Mouse (Mus musculus): Measurements from ENCODE around the gene Pdzd2. TPM values are rescaled to one million over a fixed set of nuclear protein-coding genes. Genes with fewer than 3 reads are reported as not detected.

Pdzd2 gene
- polyA plus RNA-seq, 1 experiment: 9.3 TPM

DNA sequence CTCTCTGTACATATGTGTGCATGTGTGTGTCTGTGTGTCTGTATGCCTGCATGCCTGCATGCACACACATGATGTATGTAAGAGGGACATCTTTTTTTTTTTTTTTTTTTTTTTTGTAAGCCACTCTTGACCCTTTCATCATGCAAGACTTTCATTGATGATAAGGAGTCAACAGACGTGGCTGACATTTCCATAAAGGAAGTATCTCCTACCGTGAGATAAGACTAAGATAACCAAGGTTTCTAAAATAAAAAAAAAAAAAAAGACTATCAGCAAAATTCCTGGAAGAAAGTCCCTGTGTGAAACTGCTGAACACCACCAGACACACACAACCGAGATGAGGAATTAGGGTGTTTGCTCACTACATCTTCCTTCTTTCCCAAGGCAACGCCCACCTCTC, 27.1 kb upstream of the Pdzd2 start:
- no peaks in the 10 kb centered on the region for H3K27me3 ChIP-seq (ENCODE audit: control insufficient read depth, insufficient read depth, low read length)
- TF ChIP-seq CTCF (IDR thresholded peaks at IDR 0.05; ENCODE audit: control insufficient read depth, insufficient read depth, insufficient replicate concordance, low read depth, low read length) (no peak), POLR2A (IDR thresholded peaks at IDR 0.05; ENCODE audit: control insufficient read depth, low read depth, low read length) (no peak)
- H3K36me3 ChIP-seq (ENCODE audit: control insufficient read depth, insufficient read depth, low read length): no peaks in the 10 kb centered on the region
- H3K4me3 ChIP-seq (ENCODE audit: control insufficient read depth, low read depth, low read length): no peak overlapping the region
- H3K4me1 ChIP-seq (ENCODE audit: control insufficient read depth, insufficient read depth, low read length): no peaks in the 10 kb centered on the region
- H3K27ac ChIP-seq (ENCODE audit: control insufficient read depth, insufficient read depth, low read depth, low read length): no peak overlapping the region

- H3K36me3 ChIP-seq (ENCODE audit: control insufficient read depth, insufficient read depth, low read length): no peaks in the 10 kb centered on the region
- TF ChIP-seq CTCF (IDR thresholded peaks at IDR 0.05; ENCODE audit: control insufficient read depth, insufficient read depth, insufficient replicate concordance, low read depth, low read length): no peak
- no peak for TF ChIP-seq POLR2A (IDR thresholded peaks at IDR 0.05; ENCODE audit: control insufficient read depth, low read depth, low read length)
- H3K4me3 ChIP-seq (ENCODE audit: control insufficient read depth, low read depth, low read length): no peak overlapping the region
- H3K27me3 ChIP-seq (ENCODE audit: control insufficient read depth, insufficient read depth, low read length): no peaks in the 10 kb centered on the region
- H3K4me1 ChIP-seq (ENCODE audit: control insufficient read depth, insufficient read depth, low read length): no peaks in the 10 kb centered on the region
- no peak overlapping the region for H3K27ac ChIP-seq (ENCODE audit: control insufficient read depth, insufficient read depth, low read depth, low read length)
Observed at GRCm38 (mm10) chr15:12763147-12763546, 23.4 kb upstream of the Pdzd2 start.

DNA sequence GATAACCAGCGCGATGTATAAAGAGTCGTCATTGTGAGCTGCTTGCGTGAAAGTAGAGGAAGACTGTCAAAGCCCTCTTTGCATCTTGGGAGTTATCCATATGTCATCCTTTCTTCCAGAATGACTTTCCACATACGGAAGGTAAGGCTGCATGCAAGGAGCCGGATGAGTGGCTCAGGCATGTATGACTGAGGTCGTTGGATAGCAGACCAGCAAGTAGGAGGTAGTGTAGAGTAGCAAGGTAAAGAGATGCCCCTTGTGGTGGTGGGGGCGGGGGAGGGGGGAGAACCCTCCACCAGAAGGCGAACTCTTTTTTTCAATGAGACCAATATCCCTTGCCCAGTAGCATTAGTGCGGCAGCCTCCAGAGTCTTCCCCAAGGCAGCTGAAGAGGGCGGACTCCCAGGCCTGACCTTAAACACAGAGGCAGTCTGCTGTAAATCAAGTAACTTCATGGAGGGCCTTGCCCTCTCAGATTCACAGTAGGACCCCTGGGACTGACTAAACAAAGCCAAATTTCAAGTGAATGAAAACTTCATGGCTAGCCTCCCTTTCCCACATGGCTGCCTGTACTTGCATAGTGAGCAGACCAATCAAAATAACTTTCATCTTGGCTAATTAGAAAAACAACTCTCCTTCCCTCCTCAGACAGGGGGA, 22.7 kb upstream of the Pdzd2 start:
- H3K27ac ChIP-seq (ENCODE audit: control insufficient read depth, insufficient read depth, low read depth, low read length): no peak overlapping the region
- H3K4me1 ChIP-seq (ENCODE audit: control insufficient read depth, insufficient read depth, low read length): no peaks in the 10 kb centered on the region
- H3K27me3 ChIP-seq (ENCODE audit: control insufficient read depth, insufficient read depth, low read length): no peaks in the 10 kb centered on the region
- H3K36me3 ChIP-seq (ENCODE audit: control insufficient read depth, insufficient read depth, low read length): no peaks in the 10 kb centered on the region
- no peak overlapping the region for H3K4me3 ChIP-seq (ENCODE audit: control insufficient read depth, low read depth, low read length)
- TF ChIP-seq POLR2A (IDR thresholded peaks at IDR 0.05; ENCODE audit: control insufficient read depth, low read depth, low read length): no peak
- no peak for TF ChIP-seq CTCF (IDR thresholded peaks at IDR 0.05; ENCODE audit: control insufficient read depth, insufficient read depth, insufficient replicate concordance, low read depth, low read length)

GRCm38 (mm10) chr15:12760747-12761146, 21.0 kb upstream of the Pdzd2 start:
- no peak overlapping the region for H3K4me3 ChIP-seq (ENCODE audit: control insufficient read depth, low read depth, low read length)
- TF ChIP-seq POLR2A (IDR thresholded peaks at IDR 0.05; ENCODE audit: control insufficient read depth, low read depth, low read length) (no peak), CTCF (IDR thresholded peaks at IDR 0.05; ENCODE audit: control insufficient read depth, insufficient read depth, insufficient replicate concordance, low read depth, low read length) (no peak)
- H3K27me3 ChIP-seq (ENCODE audit: control insufficient read depth, insufficient read depth, low read length): no peaks in the 10 kb centered on the region
- H3K4me1 ChIP-seq (ENCODE audit: control insufficient read depth, insufficient read depth, low read length): no peaks in the 10 kb centered on the region
- no peaks in the 10 kb centered on the region for H3K36me3 ChIP-seq (ENCODE audit: control insufficient read depth, insufficient read depth, low read length)
- H3K27ac ChIP-seq (ENCODE audit: control insufficient read depth, insufficient read depth, low read depth, low read length): no peak overlapping the region

DNA sequence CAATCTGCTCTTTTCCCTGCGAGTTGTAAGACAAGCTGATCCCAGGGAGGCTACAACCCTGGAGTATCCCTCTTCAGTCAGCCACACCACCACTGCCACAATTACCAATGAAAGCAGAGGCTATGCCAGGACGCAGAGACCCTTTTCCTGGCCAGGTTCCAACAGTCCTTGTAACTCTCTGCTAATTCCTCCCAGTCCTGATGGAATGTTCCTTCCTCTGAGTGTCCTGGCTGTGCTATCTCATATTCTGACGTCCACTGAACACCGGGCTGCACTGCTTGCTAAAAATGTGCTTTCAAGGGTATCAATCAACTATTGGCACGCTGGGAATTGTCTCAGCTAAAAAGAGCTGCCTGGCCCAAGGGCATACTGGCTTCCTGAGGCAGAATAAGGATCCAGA, 18.7 kb upstream of the Pdzd2 start:
- no peaks in the 10 kb centered on the region for H3K4me1 ChIP-seq (ENCODE audit: control insufficient read depth, insufficient read depth, low read length)
- no peak for TF ChIP-seq POLR2A (IDR thresholded peaks at IDR 0.05; ENCODE audit: control insufficient read depth, low read depth, low read length)
- no peak for TF ChIP-seq CTCF (IDR thresholded peaks at IDR 0.05; ENCODE audit: control insufficient read depth, insufficient read depth, insufficient replicate concordance, low read depth, low read length)
- no peaks in the 10 kb centered on the region for H3K36me3 ChIP-seq (ENCODE audit: control insufficient read depth, insufficient read depth, low read length)
- H3K4me3 ChIP-seq (ENCODE audit: control insufficient read depth, low read depth, low read length): no peak overlapping the region
- no peaks in the 10 kb centered on the region for H3K27me3 ChIP-seq (ENCODE audit: control insufficient read depth, insufficient read depth, low read length)
- H3K27ac ChIP-seq (ENCODE audit: control insufficient read depth, insufficient read depth, low read depth, low read length): no peak overlapping the region

DNA sequence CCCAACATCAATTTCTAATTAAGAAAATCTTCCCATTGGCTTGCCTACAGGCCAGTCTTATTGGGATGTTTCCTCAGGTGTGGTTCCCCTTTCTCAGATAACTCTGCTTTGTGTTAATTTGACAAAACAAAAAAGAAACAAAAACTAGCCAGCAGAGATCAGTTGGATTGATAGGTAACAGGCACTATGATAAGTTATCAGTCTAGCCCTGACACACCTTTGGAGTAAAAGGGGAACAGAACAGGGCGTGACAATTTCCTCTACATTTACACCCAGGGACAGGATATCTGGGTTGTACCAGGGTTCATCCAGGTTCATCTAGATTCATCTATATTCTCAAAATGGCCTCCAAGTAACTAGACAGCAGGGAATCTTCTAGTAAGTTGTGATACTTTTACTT, 18.0 kb upstream of the Pdzd2 start:
- no peaks in the 10 kb centered on the region for H3K4me1 ChIP-seq (ENCODE audit: control insufficient read depth, insufficient read depth, low read length)
- H3K27ac ChIP-seq (ENCODE audit: control insufficient read depth, insufficient read depth, low read depth, low read length): no peak overlapping the region
- TF ChIP-seq POLR2A (IDR thresholded peaks at IDR 0.05; ENCODE audit: control insufficient read depth, low read depth, low read length) (no peak), CTCF (IDR thresholded peaks at IDR 0.05; ENCODE audit: control insufficient read depth, insufficient read depth, insufficient replicate concordance, low read depth, low read length) (no peak)
- H3K27me3 ChIP-seq (ENCODE audit: control insufficient read depth, insufficient read depth, low read length): no peaks in the 10 kb centered on the region
- H3K4me3 ChIP-seq (ENCODE audit: control insufficient read depth, low read depth, low read length): no peak overlapping the region
- H3K36me3 ChIP-seq (ENCODE audit: control insufficient read depth, insufficient read depth, low read length): no peaks in the 10 kb centered on the region

DNA sequence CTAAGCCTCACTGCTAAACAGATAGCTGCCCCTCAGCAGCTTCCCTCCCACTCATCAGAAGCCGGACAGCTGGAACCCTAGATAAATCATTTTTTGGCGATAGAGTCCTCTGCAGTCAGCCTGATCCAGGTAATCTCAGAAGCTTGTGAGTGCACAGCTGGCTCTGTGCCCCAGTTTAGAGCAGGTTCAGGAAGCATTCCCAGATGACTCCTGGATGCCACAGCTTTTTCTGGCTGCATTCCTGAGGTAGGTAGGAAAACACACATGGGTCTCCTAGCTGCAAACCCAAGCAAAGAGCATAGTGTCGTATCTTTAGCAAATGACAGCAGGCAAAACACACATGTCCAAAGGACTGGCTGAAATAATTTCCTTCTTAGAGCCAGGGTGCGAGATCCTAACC, 13.5 kb upstream of the Pdzd2 start:
- no peak overlapping the region for H3K4me3 ChIP-seq (ENCODE audit: control insufficient read depth, low read depth, low read length)
- no peak overlapping the region for H3K27ac ChIP-seq (ENCODE audit: control insufficient read depth, insufficient read depth, low read depth, low read length)
- no peaks in the 10 kb centered on the region for H3K36me3 ChIP-seq (ENCODE audit: control insufficient read depth, insufficient read depth, low read length)
- H3K4me1 ChIP-seq (ENCODE audit: control insufficient read depth, insufficient read depth, low read length): no peaks in the 10 kb centered on the region
- no peaks in the 10 kb centered on the region for H3K27me3 ChIP-seq (ENCODE audit: control insufficient read depth, insufficient read depth, low read length)
- TF ChIP-seq CTCF (IDR thresholded peaks at IDR 0.05; ENCODE audit: control insufficient read depth, insufficient read depth, insufficient replicate concordance, low read depth, low read length) (no peak), POLR2A (IDR thresholded peaks at IDR 0.05; ENCODE audit: control insufficient read depth, low read depth, low read length) (no peak)

Measured in testis, adult 2 months (tissue).